Mouse (Mus musculus): ENCODE results near the gene Sdr39u1.
A peak's percentile ranks its signal among the peaks of the same experiment; 100 is the strongest.

Sdr39u1 gene

DNA sequence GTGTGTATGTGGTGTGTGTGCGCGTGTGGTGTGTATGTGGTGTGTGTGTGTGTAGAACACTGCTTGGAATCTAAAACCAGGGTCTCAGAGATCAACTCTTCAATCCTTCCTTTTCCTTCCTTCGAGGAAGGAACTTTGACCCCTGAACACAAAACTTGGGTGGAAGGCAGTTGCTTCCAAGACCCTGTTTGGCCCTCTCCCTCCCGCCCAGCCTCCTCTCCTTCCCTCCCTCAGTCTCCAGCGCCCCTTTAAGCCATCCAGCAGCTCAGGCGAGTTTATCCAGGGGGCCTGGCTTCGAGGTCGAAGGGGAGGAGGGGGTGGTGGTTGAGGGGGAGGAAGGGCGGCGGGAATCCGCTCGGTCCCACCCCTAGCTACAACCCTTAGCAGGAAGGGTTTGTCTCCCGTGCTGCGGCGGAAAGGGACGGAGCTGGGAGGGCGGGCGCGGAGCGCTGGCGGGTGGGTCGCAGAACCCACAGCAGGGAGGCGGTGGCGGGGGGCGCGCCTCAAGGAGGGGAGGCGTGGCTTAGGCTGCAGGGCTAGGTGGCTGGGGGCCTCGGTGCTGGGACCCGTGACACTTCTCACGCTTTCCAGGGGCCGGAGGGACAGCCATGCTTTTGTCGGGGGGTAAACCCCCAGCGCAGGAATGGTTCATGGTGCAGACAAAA, 46.3 kb downstream of the Sdr39u1 start, which contains the start of gene Nynrin:
Gene Nynrin, plus strand, starts transcription at position 390 of the 665 bp plus-strand sequence.
- DNase-seq = peak; percentile 94

DNA sequence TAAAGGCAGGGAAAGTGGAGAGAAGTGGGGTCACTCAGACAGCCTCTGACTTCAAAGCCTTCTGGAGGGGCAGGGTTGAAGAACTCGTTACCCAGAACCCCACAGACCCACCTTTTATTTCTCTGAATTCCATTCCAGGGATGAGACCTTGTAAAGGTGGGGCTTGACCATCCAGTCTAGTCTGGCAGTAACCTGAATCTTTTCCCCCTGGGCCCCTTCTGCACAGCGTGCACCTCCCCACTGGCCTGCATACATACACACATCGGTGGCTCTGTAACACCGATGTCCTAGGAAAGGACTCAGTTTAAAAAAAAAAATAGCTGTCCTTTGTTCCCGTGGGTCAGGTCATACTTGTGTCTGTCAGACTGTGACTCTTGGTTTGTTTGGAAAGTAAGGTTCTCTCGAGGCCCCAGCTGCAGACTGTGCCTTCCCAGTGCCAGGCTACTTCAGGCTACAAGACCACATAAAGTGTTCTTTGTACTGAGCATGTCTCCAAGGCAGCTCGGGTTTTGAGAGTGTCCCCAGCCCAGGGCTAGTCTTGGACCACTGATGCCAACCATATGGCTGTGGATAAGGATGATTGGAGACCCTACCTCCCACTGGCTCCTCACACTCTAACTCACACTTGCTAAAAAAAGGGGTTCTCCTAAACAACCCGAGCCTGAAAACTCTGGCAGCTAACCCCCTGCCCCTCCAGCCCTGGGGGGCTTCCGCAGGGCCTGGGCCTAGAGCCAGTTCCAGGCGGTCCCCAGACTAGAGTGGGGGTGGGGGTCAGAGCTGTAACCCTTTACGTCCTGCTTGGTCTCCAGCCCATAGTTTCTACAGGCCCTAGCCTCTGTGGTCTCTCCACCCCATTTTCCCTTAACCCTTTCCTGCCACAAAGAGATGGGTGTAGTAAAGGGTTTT, 47.2 kb downstream of the Sdr39u1 start:
- peak; percentile 82 for DNase-seq

DNA sequence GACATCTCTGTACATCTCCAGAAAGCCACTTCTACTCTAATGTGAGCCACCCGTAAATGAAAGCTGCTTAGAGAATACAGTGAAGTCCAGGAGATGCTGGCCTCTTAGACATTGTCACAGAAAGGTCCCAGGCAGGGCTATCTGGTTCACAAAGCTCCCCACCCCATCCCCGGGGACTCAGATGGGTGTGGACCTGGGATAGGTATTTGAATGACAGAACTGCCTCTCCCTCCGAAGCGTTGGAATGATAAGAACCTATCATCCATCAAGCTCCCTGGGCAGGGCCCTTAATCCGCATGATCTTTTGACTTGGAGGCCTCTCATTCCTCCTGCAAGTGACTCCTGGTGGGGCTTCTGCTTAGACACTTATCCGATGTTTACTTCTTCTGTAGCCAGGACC, 49.2 kb downstream of the Sdr39u1 start:
- no peak for DNase-seq
